Mouse (Mus musculus) hindbrain, embryonic 15.5 days (tissue): ENCODE data around the gene Prdm12. TPM values are rescaled to one million over a fixed set of nuclear protein-coding genes. Genes with fewer than 3 reads are reported as not detected.

ENCODE experiments used
- ATAC-seq: fragments of 200-750 bp; cut with Nextera tagmentation; 2 replicates; pipeline ENCODE4 v1.8.0; 2017; ENCODE audit warnings: low read depth, moderate number of reproducible peaks, moderate TSS enrichment; ENCODE audit not compliant: low FRiP score
- H3K27ac ChIP-seq: fragments of 300-500 bp; sonication (generic); replicated peaks from 2 replicates; pipeline ENCODE4 v1.5.1; 2015; ENCODE audit warnings: mild to moderate bottlenecking, inconsistent platforms
- H3K27me3 ChIP-seq: fragments of 300-500 bp; sonication (generic); 2 replicates; pipeline ENCODE4 v1.6.1; 2015; ENCODE audit warnings: control low read depth, inconsistent platforms
- H3K36me3 ChIP-seq: fragments of 300-500 bp; sonication (generic); 2 replicates; pipeline ENCODE4 v1.6.1; 2015; ENCODE audit warnings: control low read depth, inconsistent platforms
- H3K4me1 ChIP-seq: fragments of 300-500 bp; sonication (generic); replicated peaks from 2 replicates; pipeline ENCODE4 v1.6.1; 2015; ENCODE audit warnings: control low read depth, inconsistent platforms
- H3K4me2 ChIP-seq: fragments of 300-500 bp; sonication (generic); 2 replicates; pipeline ENCODE4 v1.6.1; 2015; ENCODE audit warnings: moderate library complexity, mild to moderate bottlenecking, inconsistent platforms
- H3K4me3 ChIP-seq: fragments of 300-500 bp; sonication (generic); 2 replicates; pipeline ENCODE4 v1.5.1; 2015; ENCODE audit warnings: mild to moderate bottlenecking, inconsistent platforms
- H3K9ac ChIP-seq: fragments of 300-500 bp; sonication (generic); 2 replicates; pipeline ENCODE4 v1.6.1; 2015; ENCODE audit warnings: inconsistent platforms
- H3K9me3 ChIP-seq: fragments of 300-500 bp; sonication (generic); 2 replicates; pipeline ENCODE4 v1.6.1; 2016; ENCODE audit warnings: control low read depth, inconsistent platforms
- WGBS: fragments of 180-500 bp; shearing (Covaris S2); methylation state at CpG from one replicate; pipeline ENCODE4 v1.1.7; 2015; 5-methylcytosine and 5-hydroxymethylcytosine counted together
- microRNA-seq: library from miRNA; unstranded; fragments of <30 nt; microRNA quantifications from one replicate; pipeline ENCODE4, GENCODE M21; 2016
- polyA plus RNA-seq: library from polyadenylated mRNA; unstranded; fragments of >200 nt; fragmentation: Nextera tagmentation; extraction: Ambion mirVana; gene quantifications from 2 replicates; pipeline ENCODE4 v1.2.1, GENCODE M21; 2015

Prdm12 gene
- polyA plus RNA-seq, 1 experiment from 2014 or later = 1.7 TPM

- Histone ChIP-seq H3K4me2 (peak within 1 kb of the TSS; percentile 77), H3K9me3 (no peaks in the 10 kb centered on the region), H3K4me3 (peak within 1 kb of the TSS; percentile 88), H3K27ac (peak within 1 kb of the TSS; percentile 96), H3K27me3 (no peaks in the 10 kb centered on the region), H3K9ac (peak within 1 kb of the TSS; percentile 84), H3K4me1 (peaks cover 50% of the 10 kb centered on the region), H3K36me3 (no peaks in the 10 kb centered on the region)
- peak; percentile 100 for ATAC-seq
- WGBS = under 1% methylated on average over 62 of the region's 64 CpGs
These were observed 48.5 kb downstream of the Prdm12 start, which contains the start of gene Abl1 for GRCm38 (mm10) chr2:31688074-31688925. Gene Abl1, plus strand, starts transcription at chr2:31688376.

GRCm38 (mm10) chr2:31689045-31689444, 49.2 kb downstream of the Prdm12 start:
- peaks cover 51% of the 10 kb centered on the region for H3K4me1 ChIP-seq
- H3K4me2 ChIP-seq = peak overlapping the region; percentile 77
- WGBS = under 1% methylated on average over 12 of the region's 12 CpGs
- H3K9ac ChIP-seq = peak overlapping the region; percentile 84
- H3K36me3 ChIP-seq = no peaks in the 10 kb centered on the region
- H3K27me3 ChIP-seq = no peaks in the 10 kb centered on the region
- H3K9me3 ChIP-seq = no peaks in the 10 kb centered on the region
- peak overlapping the region; percentile 88 for H3K4me3 ChIP-seq
- H3K27ac ChIP-seq = peak overlapping the region; percentile 96
- ATAC-seq = no peak

GRCm38 (mm10) chr2:31690063-31690462, 50.2 kb downstream of the Prdm12 start:
- ATAC-seq = no peak
- Histone ChIP-seq H3K9me3 (no peaks in the 10 kb centered on the region), H3K27ac (no peak overlapping the region), H3K27me3 (no peaks in the 10 kb centered on the region), H3K9ac (0 out of 2 replicates have a peak overlapping the region, but pooled peaks have one; percentile 84), H3K4me1 (peaks cover 51% of the 10 kb centered on the region), H3K36me3 (no peaks in the 10 kb centered on the region), H3K4me2 (peak overlapping the region; percentile 77), H3K4me3 (peak overlapping the region; percentile 88)
- WGBS = 66% methylated on average over 3 of the region's 3 CpGs

- Histone ChIP-seq H3K36me3 (peaks cover 16% of the 10 kb centered on the region; the same call in 1 of the 2 replicates), H3K27me3 (no peaks in the 10 kb centered on the region), H3K9me3 (no peaks in the 10 kb centered on the region), H3K27ac (no peak overlapping the region), H3K4me2 (no peak overlapping the region), H3K9ac (no peak overlapping the region), H3K4me3 (no peak overlapping the region), H3K4me1 (peaks cover 7% of the 10 kb centered on the region; the same call in 1 of the 2 replicates)
- no peak for ATAC-seq
These were observed 58.4 kb downstream of the Prdm12 start for GRCm38 (mm10) chr2:31698209-31698608.

GRCm38 (mm10) chr2:31700545-31701446, 61.0 kb downstream of the Prdm12 start:
- Histone ChIP-seq H3K27me3 (no peaks in the 10 kb centered on the region), H3K4me1 (0 out of 2 replicates have a peak, but pooled peaks cover 10% of the 10 kb centered on the region), H3K9me3 (no peaks in the 10 kb centered on the region), H3K36me3 (peaks cover 15% of the 10 kb centered on the region; the same call in 1 of the 2 replicates), H3K27ac (no peak overlapping the region), H3K4me2 (no peak overlapping the region), H3K9ac (no peak overlapping the region), H3K4me3 (no peak overlapping the region)
- ATAC-seq = 0 out of 2 replicates have a peak, but pooled peaks have one; percentile 48
- 54% methylated on average over 7 of the region's 7 CpGs for WGBS

GRCm38 (mm10) chr2:31703226-31703625, 63.4 kb downstream of the Prdm12 start:
- Histone ChIP-seq H3K9ac (no peak overlapping the region), H3K27ac (no peak overlapping the region), H3K36me3 (0 out of 2 replicates have a peak, but pooled peaks cover 5% of the 10 kb centered on the region), H3K4me2 (no peak overlapping the region), H3K4me3 (no peak overlapping the region), H3K4me1 (0 out of 2 replicates have a peak, but pooled peaks cover 10% of the 10 kb centered on the region), H3K9me3 (no peaks in the 10 kb centered on the region), H3K27me3 (no peaks in the 10 kb centered on the region)
- no peak for ATAC-seq

Small RNA genes within 50 kb of the gene (microRNA-seq; reads per million reads assigned to microRNA genes)
- gene Mir6998 = 2.2 reads per million, percentile 3 among the genes with 10 or more reads in this experiment

Other genes with a start within 250 kb of the Prdm12 start
- gene Ass1, start 169.8 kb upstream of the Prdm12 start, polyA plus RNA-seq = 9.8 and 10.3 TPM in 2 replicates
- 47.9 and 48.5 TPM in 2 replicates for gene Fubp3, start 67.4 kb upstream of the Prdm12 start, polyA plus RNA-seq
- gene Exosc2, start 30.7 kb downstream of the Prdm12 start, polyA plus RNA-seq = 42.0 and 42.4 TPM in 2 replicates
- 17.6 and 18.1 TPM in 2 replicates for gene Abl1, start 48.3 kb downstream of the Prdm12 start, polyA plus RNA-seq
- gene Qrfp, start 170.5 kb downstream of the Prdm12 start, polyA plus RNA-seq = 0.12 TPM in 1 of 2 replicates, not detected in the other
- 7.7 and 8.1 TPM in 2 replicates for gene Fibcd1, start 206.0 kb downstream of the Prdm12 start, polyA plus RNA-seq
- 4.9 and 5.4 TPM in 2 replicates for gene Lamc3, start 247.3 kb downstream of the Prdm12 start, polyA plus RNA-seq